Mouse (Mus musculus): Measurements from ENCODE around the gene Rpl3l. TPM values are rescaled to one million over a fixed set of nuclear protein-coding genes. Genes with fewer than 3 reads are reported as not detected.
A peak's percentile ranks its signal among the peaks of the same experiment; 100 is the strongest.

The Rpl3l gene
- polyA plus RNA-seq, 1 experiment from 2014 or later = not detected

DNA sequence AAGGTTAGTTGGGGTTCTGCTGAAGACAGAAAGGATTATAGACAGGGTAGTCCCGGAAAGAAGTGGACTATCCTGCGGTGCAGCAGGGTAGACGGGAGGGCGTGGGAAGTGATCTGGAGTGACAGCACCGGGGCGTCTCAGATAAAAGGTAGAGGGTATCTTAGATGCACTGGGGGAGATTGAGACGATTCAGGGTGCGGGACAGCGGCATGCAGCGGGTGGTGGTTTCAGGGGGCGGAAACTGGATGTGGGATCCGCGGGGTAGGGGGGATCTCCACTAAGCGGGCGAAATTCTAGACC is 3.8 kb upstream of the Rpl3l start:
- ATAC-seq (ENCODE audit: low FRiP score) = peak; percentile 4; the same call in 1 of the 2 replicates
- H3K9ac ChIP-seq = peak overlapping the region; percentile 94
- 0% methylated on average over 15 of the region's 15 CpGs for WGBS
- H3K27me3 ChIP-seq (ENCODE audit: control insufficient read depth, insufficient read depth, low read length) = no peaks in the 10 kb centered on the region
- H3K36me3 ChIP-seq (replicated peaks; ENCODE audit: control insufficient read depth, insufficient read depth) = peaks cover 15% of the 10 kb centered on the region
- peaks cover 24% of the 10 kb centered on the region for H3K4me1 ChIP-seq (replicated peaks; ENCODE audit: control insufficient read depth, insufficient read depth, low read length)
- H3K9me3 ChIP-seq (ENCODE audit: control insufficient read depth, low read length) = no peaks in the 10 kb centered on the region
- DNase-seq (ENCODE audit: low spot score) = no peak
- peak overlapping the region; percentile 77 for H3K4me3 ChIP-seq (replicated peaks; ENCODE audit: low read length)
- H3K27ac ChIP-seq = peak overlapping the region; percentile 78
- H3K4me2 ChIP-seq (replicated peaks) = peak overlapping the region; percentile 96

- no peaks in the 10 kb centered on the region for H3K9me3 ChIP-seq (ENCODE audit: control insufficient read depth, low read length)
- under 1% methylated on average over 30 of the region's 30 CpGs for WGBS
- ATAC-seq (ENCODE audit: low FRiP score) (peak; percentile 71), DNase-seq (ENCODE audit: low spot score) (peak; percentile 98)
- peak within 1 kb of the TSS; percentile 77 for H3K4me3 ChIP-seq (replicated peaks; ENCODE audit: low read length)
- peak within 1 kb of the TSS; percentile 78 for H3K27ac ChIP-seq
- peak within 1 kb of the TSS; percentile 94 for H3K9ac ChIP-seq
- peak within 1 kb of the TSS; percentile 96 for H3K4me2 ChIP-seq (replicated peaks)
- peaks cover 15% of the 10 kb centered on the region for H3K36me3 ChIP-seq (replicated peaks; ENCODE audit: control insufficient read depth, insufficient read depth)
- H3K4me1 ChIP-seq (replicated peaks; ENCODE audit: control insufficient read depth, insufficient read depth, low read length) = peaks cover 24% of the 10 kb centered on the region
- H3K27me3 ChIP-seq (ENCODE audit: control insufficient read depth, insufficient read depth, low read length) = no peaks in the 10 kb centered on the region
These were observed 3.4 kb upstream of the Rpl3l start, which contains the start of gene Ndufb10 for GRCm38 (mm10) chr17:24724184-24724583. Gene Ndufb10, minus strand, starts transcription at chr17:24724478.

DNA sequence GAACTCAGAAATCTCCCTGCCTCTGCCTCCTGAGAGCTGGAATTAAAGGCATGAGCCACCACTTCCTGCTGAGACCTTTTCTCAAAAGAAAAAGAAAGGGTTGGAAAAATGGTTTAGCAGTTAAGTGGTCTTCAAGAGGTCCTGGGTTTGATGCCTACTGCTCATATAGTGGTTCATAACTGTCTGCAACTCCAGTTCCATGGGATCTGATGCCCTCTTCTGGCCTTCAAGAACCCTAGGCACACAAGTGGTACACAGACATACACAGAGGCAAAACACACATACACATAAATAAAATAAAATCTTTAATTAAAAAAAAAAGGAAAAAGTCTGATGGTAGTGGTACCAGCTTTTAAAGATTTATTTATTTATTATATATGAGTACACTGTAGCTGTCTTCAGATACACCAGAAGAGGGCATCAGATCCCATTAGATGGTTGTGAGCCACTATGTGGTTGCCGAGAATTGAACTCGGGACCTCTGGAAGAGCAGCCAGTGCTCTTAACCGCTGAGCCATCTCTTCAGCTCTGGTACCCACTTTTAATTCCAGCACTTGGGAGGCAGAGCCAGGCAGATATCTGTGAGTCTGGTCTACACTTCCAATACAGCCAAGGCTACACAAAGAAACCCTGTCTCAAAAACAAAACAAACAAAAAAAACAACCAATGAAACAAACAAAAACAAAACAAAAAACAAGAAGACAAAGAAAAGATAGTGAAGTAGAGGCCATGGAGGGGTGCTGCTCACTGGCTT is 1.8 kb upstream of the Rpl3l start:
- H3K27ac ChIP-seq = no peak overlapping the region
- H3K4me3 ChIP-seq (replicated peaks; ENCODE audit: low read length) = no peak overlapping the region
- H3K27me3 ChIP-seq (ENCODE audit: control insufficient read depth, insufficient read depth, low read length) = no peaks in the 10 kb centered on the region
- DNase-seq (ENCODE audit: low spot score) (no peak), ATAC-seq (ENCODE audit: low FRiP score) (no peak)
- WGBS = 78% methylated on average over 3 of the region's 3 CpGs
- peaks cover 15% of the 10 kb centered on the region for H3K36me3 ChIP-seq (replicated peaks; ENCODE audit: control insufficient read depth, insufficient read depth)
- H3K4me1 ChIP-seq (replicated peaks; ENCODE audit: control insufficient read depth, insufficient read depth, low read length) = peaks cover 24% of the 10 kb centered on the region
- H3K9ac ChIP-seq = no peak overlapping the region
- H3K4me2 ChIP-seq (replicated peaks) = no peak overlapping the region
- H3K9me3 ChIP-seq (ENCODE audit: control insufficient read depth, low read length) = no peaks in the 10 kb centered on the region

DNA sequence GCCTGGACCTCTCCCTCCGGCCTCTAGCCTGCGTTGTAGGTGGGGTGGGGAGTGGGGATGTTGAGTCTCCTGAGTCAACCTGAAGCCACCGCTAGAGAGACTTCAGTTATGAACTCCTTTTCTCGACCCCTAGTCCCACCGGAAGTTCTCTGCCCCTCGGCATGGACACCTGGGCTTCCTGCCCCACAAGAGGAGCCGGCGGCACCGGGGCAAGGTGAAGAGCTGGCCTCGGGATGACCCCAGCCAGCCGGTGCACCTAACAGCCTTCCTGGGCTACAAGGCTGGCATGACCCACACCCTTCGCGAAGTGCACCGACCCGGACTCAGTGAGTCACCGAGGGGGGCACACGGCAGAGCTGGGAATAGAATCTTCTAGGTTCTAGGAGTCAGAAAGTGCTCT is 564 bp downstream of the Rpl3l start:
- Histone ChIP-seq H3K9me3 (ENCODE audit: control insufficient read depth, low read length) (no peaks in the 10 kb centered on the region), H3K9ac (no peak overlapping the region), H3K27ac (no peak overlapping the region), H3K4me3 (replicated peaks; ENCODE audit: low read length) (no peak overlapping the region), H3K27me3 (ENCODE audit: control insufficient read depth, insufficient read depth, low read length) (no peaks in the 10 kb centered on the region), H3K36me3 (replicated peaks; ENCODE audit: control insufficient read depth, insufficient read depth) (no peaks in the 10 kb centered on the region), H3K4me1 (replicated peaks; ENCODE audit: control insufficient read depth, insufficient read depth, low read length) (peaks cover 4% of the 10 kb centered on the region), H3K4me2 (replicated peaks) (no peak overlapping the region)
- DNase-seq (ENCODE audit: low spot score) (no peak), ATAC-seq (ENCODE audit: low FRiP score) (no peak)
- 74% methylated on average over 17 of the region's 17 CpGs for WGBS

- Histone ChIP-seq H3K9me3 (ENCODE audit: control insufficient read depth, low read length) (no peaks in the 10 kb centered on the region), H3K4me2 (replicated peaks) (no peak overlapping the region), H3K4me3 (replicated peaks; ENCODE audit: low read length) (no peak overlapping the region), H3K27ac (no peak overlapping the region), H3K36me3 (replicated peaks; ENCODE audit: control insufficient read depth, insufficient read depth) (no peaks in the 10 kb centered on the region), H3K9ac (no peak overlapping the region), H3K27me3 (ENCODE audit: control insufficient read depth, insufficient read depth, low read length) (no peaks in the 10 kb centered on the region), H3K4me1 (replicated peaks; ENCODE audit: control insufficient read depth, insufficient read depth, low read length) (no peaks in the 10 kb centered on the region)
- WGBS = 81% methylated on average over 6 of the region's 6 CpGs
- ATAC-seq (ENCODE audit: low FRiP score) = no peak
- DNase-seq (ENCODE audit: low spot score) = no peak
These were observed 1.4 kb downstream of the Rpl3l start for GRCm38 (mm10) chr17:24729067-24729466.

DNA sequence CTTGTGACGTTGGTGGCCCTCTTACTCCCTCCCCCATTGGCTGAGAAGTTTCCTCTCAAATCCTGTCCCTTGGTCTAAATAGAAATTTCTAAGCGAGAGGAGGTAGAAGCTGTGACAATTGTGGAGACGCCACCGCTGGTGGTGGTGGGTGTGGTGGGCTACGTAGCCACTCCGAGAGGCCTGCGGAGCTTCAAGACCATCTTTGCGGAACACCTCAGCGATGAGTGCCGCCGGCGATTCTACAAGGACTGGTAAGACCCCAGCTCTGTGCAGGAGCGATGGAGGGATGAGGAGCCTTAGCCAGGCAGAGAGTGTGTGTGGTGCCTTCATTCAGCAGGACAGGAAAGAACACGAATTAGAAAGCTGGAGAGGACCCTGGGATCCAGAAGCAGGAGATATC is 3.2 kb downstream of the Rpl3l start:
- Histone ChIP-seq H3K9ac (no peak overlapping the region), H3K4me2 (replicated peaks) (no peak overlapping the region), H3K4me1 (replicated peaks; ENCODE audit: control insufficient read depth, insufficient read depth, low read length) (peaks cover 2% of the 10 kb centered on the region; the same call in 1 of the 2 replicates), H3K9me3 (ENCODE audit: control insufficient read depth, low read length) (no peaks in the 10 kb centered on the region), H3K36me3 (replicated peaks; ENCODE audit: control insufficient read depth, insufficient read depth) (no peaks in the 10 kb centered on the region), H3K27me3 (ENCODE audit: control insufficient read depth, insufficient read depth, low read length) (no peaks in the 10 kb centered on the region), H3K4me3 (replicated peaks; ENCODE audit: low read length) (no peak overlapping the region), H3K27ac (no peak overlapping the region)
- DNase-seq (ENCODE audit: low spot score) (no peak), ATAC-seq (ENCODE audit: low FRiP score) (no peak)
- WGBS = 79% methylated on average over 14 of the region's 14 CpGs

DNA sequence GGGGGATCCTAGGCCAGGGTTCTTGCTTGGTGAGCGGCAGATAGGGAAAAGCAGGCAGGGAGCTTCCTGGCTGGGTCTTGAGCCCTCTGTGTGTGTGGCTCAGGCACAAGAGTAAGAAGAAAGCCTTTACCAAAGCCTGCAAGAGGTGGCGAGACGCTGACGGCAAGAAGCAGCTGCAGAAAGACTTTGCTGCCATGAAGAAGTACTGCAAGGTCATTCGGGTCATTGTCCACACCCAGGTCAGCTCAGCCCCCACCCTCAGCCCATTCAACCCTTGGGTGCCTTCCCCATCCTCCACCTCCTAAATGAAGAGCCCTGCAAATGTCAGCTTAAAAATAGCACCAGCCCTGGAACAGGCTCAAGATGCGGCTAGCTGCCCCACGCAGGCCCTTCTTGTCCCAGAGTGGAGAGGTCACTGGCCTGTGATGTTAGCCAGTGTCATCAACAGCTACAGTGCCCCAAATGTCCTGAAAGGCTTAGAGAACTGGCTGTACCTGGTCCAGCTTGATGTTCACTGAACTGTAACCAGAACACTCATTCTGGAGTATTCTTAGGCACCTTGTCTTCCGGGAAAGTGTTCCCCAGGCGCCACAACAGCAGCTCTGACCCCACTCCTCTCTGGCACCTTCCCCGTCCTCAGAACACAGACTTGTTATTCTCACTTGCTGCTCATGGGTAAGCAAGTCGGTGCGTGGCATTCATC is 4.8 kb downstream of the Rpl3l start:
- WGBS = 78% methylated on average over 12 of the region's 12 CpGs
- Histone ChIP-seq H3K9ac (no peak overlapping the region), H3K4me1 (replicated peaks; ENCODE audit: control insufficient read depth, insufficient read depth, low read length) (peaks cover 13% of the 10 kb centered on the region; the same call in 1 of the 2 replicates), H3K9me3 (ENCODE audit: control insufficient read depth, low read length) (no peaks in the 10 kb centered on the region), H3K4me2 (replicated peaks) (no peak overlapping the region), H3K4me3 (replicated peaks; ENCODE audit: low read length) (no peak overlapping the region), H3K36me3 (replicated peaks; ENCODE audit: control insufficient read depth, insufficient read depth) (no peaks in the 10 kb centered on the region), H3K27me3 (ENCODE audit: control insufficient read depth, insufficient read depth, low read length) (no peaks in the 10 kb centered on the region), H3K27ac (no peak overlapping the region)
- ATAC-seq (ENCODE audit: low FRiP score) = no peak
- no peak for DNase-seq (ENCODE audit: low spot score)

DNA sequence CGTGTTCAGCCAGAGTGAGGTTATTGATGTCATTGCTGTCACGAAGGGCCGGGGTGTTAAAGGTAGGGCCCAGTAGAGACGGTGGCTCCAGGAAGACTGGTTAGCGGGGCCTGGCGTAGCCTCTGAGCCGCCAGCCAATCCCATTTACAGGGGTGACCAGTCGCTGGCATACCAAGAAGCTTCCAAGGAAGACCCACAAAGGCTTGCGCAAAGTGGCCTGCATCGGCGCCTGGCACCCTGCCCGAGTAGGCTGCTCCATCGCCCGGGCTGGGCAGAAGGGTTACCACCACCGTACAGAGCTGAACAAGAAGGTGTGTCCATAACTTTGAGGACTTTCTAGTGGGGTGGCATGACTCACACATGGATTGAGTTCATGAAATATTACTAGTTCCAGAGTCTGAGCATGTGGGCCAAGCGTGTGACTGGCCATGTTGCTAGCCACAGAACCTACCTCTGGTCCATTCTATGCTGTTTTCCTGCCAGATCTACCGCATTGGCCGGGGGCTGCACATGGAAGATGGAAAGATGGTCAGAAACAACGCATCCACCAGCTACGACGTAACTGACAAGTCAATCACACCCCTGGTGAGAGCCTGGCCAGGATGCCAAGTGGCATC is 5.9 kb downstream of the Rpl3l start:
- 89% methylated on average over 21 of the region's 21 CpGs for WGBS
- Histone ChIP-seq H3K4me1 (replicated peaks; ENCODE audit: control insufficient read depth, insufficient read depth, low read length) (peaks cover 13% of the 10 kb centered on the region; the same call in 1 of the 2 replicates), H3K4me3 (replicated peaks; ENCODE audit: low read length) (no peak overlapping the region), H3K36me3 (replicated peaks; ENCODE audit: control insufficient read depth, insufficient read depth) (no peaks in the 10 kb centered on the region), H3K4me2 (replicated peaks) (no peak overlapping the region), H3K9ac (no peak overlapping the region), H3K27ac (no peak overlapping the region), H3K9me3 (ENCODE audit: control insufficient read depth, low read length) (no peaks in the 10 kb centered on the region), H3K27me3 (ENCODE audit: control insufficient read depth, insufficient read depth, low read length) (no peaks in the 10 kb centered on the region)
- ATAC-seq (ENCODE audit: low FRiP score) = no peak
- DNase-seq (ENCODE audit: low spot score) = no peak

GRCm38 (mm10) chr17:24734513-24734912 is 6.9 kb downstream of the Rpl3l start:
- no peak overlapping the region for H3K4me3 ChIP-seq (replicated peaks; ENCODE audit: low read length)
- no peak overlapping the region for H3K27ac ChIP-seq
- ATAC-seq (ENCODE audit: low FRiP score) (no peak), DNase-seq (ENCODE audit: low spot score) (no peak)
- H3K4me2 ChIP-seq (replicated peaks) = no peak overlapping the region
- 0 out of 2 replicates have a peak, but pooled peaks cover under 1% of the 10 kb centered on the region for H3K36me3 ChIP-seq (replicated peaks; ENCODE audit: control insufficient read depth, insufficient read depth)
- H3K9me3 ChIP-seq (ENCODE audit: control insufficient read depth, low read length) = no peaks in the 10 kb centered on the region
- 85% methylated on average over 1 of the region's 1 CpGs for WGBS
- H3K4me1 ChIP-seq (replicated peaks; ENCODE audit: control insufficient read depth, insufficient read depth, low read length) = peaks cover 13% of the 10 kb centered on the region; the same call in 1 of the 2 replicates
- H3K27me3 ChIP-seq (ENCODE audit: control insufficient read depth, insufficient read depth, low read length) = no peaks in the 10 kb centered on the region
- no peak overlapping the region for H3K9ac ChIP-seq

All from hindbrain, embryonic 14.5 days (tissue).